Mouse (Mus musculus) heart, postnatal 36 days (tissue): ENCODE data around the gene Ankrd13d. TPM values are rescaled to one million over a fixed set of nuclear protein-coding genes. Genes with fewer than 3 reads are reported as not detected.

Source experiments
- DNase-seq, 2 experiments: peaks; one replicate each; pipeline ENCODE4 v3.0.0; 2021 to 2022
- intact Hi-C: fragments of 180-260 bp; cut with DNase I; formaldehyde crosslinking; loops from one replicate; pipeline ENCODE4 v1.15.1; 2025
- total RNA-seq, 2 experiments: library from RNA; stranded (reverse); gene quantifications; 2 replicates each; pipeline ENCODE4 v1.2.3; 2021

Ankrd13d gene
- total RNA-seq, 2 experiments from 2014 or later, result 0.51 to 0.80 TPM

DNA sequence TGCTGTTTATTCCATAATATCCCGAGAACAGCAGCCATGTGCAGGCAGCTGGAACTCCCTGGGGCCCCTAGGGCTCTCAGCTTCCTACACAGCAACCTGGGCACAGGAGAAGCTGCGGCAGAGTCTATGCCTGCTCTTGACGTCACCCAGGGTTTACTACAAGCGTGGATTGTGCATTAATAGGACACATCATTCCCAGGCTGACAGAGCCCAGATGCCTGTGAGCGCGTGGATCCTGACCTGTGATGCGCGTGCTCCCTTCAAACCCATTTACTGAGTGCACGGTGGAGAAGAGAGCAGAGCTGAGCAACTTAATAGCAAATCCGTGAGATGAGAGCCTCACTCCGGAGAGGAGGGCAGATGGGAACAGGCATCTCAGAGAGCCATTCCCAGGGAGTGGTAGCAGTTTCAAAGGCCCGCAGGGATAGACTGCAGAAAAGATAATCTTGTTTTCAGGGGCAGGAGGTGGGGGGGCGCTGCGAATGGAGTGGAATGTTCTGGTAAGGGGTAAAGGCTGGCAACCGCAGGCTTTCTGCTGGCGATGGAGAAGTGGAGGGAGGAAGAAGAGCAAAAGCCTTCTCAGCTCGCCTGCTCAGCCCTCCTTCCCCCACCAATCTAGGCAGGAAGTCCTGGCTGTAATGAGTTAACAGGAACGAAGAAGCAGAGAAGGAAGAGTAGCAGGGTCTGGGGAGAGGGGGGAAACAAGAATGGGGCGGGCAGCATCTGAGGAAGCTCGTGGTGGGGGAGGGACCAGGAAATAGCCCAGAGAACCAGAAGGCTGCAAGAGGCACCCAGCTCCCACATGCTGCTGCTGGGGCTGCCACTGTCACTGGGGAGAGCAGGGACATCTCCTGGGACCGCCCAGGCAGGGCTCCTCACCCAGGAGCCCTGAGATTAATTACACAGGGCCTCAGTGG, 19.1 kb upstream of the Ankrd13d start:
- intact Hi-C loops, result no loop called here
- DNase-seq, result peak; percentile 50 to 52

DNA sequence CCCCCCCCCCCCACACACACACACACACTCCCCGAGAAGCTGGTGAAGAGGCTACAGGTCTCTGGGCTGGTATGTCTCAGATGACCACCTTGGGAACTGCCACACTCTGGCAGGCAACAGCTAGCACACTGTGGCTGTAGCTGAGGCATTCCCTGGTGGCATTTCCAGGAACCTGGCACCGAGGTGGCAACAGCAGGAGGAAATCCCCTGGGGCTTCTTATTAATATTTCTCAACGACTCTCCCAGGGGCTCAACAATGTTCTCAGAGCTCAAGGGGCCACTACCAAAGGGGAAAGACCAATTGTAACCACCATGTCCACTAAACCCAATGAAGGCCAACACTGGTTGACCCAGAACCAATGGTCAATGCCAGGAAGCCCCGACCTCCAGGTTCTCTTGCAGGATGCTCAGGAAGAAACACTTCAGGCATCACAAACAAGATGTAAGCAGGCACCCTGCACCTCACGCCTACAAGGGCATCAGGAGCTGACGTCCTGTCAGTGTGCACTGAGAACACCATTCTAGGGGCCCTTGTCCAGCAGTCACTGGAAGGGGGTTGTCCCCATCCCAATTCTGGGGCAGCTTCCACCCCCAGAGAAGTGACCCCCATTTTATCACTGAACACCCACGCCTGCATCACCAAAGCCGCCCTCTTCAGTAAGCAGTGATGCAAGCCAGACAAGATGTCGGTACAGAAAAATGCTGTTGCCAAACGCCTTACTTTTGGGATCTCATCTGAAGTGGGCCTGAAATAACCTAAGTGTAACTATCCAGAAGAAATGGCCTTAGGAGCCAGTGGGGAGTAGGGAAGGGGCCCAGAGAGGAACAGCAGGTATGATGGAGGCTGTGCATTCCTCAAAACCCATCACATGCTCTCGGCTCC, 18.2 kb upstream of the Ankrd13d start:
- no peak for DNase-seq

DNA sequence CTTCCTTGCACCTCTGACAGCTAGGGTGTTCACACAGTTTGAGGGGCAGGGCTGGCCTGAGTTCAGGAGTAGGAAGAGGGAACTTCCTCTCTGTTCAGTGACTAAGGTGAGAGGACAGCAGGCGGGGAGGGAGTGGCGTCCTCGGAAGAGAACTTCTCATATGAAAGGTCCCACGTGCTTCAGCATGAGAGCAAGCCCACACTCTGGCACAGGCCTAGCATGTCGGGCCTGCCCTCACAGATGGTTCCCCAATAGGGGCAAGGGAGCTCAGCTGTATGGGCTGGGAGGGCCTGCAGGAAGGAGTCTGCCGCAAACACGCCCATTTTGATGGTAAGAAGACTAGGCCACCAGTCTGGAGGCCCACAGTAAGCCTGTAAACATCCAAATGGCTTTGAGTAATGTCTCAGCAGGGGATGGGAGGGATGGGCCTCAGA, 17.4 kb upstream of the Ankrd13d start:
- intact Hi-C loops, result no loop called here
- DNase-seq, result peak; percentile 38 to 39

More for the DNA sequence above, 18.2 kb upstream of the Ankrd13d start:
- intact Hi-C loops, result no loop called here

DNA sequence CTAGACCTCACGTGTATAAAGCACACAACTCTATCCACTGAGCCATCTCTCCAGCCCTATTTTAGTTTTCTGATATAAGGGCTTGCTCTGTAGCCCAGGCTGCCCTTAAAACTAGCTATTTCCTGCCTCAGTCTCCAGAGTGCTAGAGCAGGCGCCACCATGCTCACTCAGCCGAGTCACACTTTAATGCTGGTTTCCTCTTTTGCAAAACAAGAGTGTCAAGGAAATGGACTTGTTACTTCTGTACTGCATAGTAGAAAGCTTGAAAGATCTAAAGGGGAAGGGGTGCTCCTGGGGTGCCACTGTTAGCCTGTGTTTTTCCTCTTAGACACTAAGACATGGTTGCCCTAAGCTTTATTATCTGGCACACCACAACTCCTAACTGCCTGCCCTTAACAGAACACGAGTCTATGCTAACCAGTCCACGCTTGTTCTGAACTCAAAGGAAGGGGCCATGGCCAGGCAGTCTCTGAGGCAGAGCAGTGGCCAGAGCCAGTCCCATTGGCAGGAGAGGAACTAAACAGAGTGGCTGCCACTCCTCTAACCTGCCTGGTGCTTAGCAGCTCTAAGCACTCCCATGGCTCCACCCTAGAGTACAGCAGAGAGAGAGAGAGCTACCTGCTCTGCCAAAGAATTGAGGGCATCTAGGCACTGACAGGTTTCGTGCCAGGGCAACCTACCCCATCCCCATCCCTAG, 16.8 kb upstream of the Ankrd13d start:
- no peak for DNase-seq
- intact Hi-C loops, result no loop called here

DNA sequence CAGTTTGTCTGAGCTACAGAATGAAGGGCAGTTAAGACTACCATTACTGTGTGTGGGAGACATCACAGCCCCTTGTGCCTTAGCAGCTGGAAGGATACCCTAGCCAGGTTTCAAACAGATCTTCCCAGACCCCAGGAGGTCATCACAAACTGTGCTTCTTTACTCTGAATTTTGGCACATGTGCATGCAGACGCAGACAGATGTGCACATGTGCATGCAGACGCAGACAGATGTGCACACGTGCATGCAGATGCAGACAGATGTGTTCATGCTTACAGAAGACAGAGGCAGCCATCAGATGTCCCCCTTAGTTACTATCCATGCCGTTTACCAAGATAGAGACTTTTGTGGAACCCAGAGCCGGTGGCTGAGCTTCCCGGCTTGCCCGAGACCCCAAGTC, 16.2 kb upstream of the Ankrd13d start:
- intact Hi-C loops, result no loop called here

DNA sequence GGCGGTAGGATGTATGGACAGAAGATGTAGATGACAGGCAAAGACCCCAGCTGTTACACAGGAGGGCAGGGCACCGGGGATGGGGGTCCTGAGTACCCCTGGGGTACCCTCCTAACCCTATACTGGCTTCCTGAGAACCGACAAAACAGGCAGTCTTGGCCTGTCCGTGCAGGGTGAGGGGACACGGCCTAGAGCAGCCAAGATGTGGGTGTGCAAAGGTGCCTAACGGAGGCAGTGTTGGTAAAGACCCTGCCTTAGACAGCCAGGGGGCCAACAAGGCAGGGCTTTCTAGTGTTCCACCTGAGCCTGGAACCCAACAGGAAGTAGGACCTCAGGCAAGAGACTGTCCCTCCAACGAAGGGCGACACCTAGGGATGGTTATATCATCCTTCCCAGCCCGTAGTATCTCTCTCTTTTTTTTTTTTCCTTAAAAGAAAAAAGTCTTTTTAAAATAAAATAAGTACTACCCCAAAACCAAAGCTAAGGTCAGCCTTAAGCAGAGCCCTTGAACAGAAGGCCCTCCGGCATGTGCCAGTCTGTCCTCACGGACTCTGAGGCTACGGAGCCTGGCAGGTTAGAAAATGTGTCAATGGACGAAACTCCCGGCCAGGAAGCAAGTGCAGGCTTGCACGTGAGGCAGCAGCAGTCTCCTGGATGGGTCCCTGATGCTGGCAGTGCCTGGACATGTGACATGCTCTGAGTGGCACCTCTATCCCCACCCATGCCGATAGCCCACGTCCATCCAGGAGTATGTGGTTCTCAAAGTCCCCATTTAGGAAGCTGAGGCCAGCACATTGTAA, 15.6 kb upstream of the Ankrd13d start:
- DNase-seq, result no peak
- intact Hi-C loops, result no loop called here

More for the DNA sequence above, 16.2 kb upstream of the Ankrd13d start:
- no peak for DNase-seq

DNA sequence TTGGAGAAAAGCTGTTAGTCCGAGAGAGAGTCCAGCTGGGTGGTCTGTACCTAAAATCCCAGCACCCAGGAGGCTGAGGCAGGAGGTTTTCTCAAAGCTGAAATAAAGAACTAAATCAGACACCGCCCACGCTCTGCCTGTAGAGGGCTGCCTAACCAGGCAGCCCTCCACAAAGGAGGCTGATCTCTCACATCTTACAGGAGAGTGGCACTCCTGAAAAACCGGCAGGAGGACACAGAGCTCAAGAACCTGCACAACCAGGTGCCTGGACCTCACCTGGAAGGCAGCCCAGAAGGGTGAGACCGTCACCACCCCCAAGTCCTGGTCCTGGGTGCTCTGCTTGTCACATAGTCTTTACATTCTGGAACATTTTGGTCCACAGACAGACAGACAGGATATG, 14.9 kb upstream of the Ankrd13d start:
- no peak for DNase-seq
- intact Hi-C loops, result no loop called here

DNA sequence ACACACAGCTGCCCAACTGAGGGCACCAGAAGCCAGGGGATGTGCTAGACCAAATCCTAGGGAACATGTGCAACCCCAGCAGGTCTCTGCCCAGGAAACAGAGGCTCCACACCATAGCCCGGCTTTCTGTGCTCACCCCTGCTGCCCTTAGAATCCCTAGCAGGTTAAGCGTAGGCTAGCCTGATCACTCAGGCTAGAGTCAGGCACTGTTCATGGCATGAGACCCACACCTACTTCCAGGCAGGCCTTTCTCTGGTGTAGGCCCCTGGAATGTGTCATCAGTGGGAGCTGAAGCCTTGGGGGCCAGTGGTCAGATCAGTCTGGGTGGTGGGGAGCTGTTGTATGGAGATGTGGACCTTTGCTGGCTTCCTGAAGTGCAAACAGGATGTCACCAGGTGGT, 13.7 kb upstream of the Ankrd13d start:
- DNase-seq, result no peak
- intact Hi-C loops, result no loop called here

DNA sequence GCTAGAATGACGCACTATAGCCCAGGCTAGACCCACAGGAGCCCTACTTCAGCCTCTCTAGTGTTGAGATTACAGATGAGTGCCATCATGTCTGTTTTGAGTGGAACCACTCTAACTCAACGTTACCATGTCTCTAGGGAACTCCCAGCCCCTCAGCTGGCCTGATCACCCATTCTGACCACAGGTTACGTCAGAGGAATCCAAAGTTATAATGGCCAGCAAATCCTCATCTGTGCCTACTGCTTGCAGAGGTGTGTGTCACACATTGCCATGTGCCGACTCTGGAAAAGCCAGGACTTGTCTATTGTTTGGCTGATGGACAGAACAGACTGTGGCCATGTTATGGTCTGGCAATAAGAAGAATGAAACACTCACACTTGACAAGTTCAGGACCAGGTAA, 12.5 kb upstream of the Ankrd13d start:
- intact Hi-C loops, result no loop called here
- no peak for DNase-seq

DNA sequence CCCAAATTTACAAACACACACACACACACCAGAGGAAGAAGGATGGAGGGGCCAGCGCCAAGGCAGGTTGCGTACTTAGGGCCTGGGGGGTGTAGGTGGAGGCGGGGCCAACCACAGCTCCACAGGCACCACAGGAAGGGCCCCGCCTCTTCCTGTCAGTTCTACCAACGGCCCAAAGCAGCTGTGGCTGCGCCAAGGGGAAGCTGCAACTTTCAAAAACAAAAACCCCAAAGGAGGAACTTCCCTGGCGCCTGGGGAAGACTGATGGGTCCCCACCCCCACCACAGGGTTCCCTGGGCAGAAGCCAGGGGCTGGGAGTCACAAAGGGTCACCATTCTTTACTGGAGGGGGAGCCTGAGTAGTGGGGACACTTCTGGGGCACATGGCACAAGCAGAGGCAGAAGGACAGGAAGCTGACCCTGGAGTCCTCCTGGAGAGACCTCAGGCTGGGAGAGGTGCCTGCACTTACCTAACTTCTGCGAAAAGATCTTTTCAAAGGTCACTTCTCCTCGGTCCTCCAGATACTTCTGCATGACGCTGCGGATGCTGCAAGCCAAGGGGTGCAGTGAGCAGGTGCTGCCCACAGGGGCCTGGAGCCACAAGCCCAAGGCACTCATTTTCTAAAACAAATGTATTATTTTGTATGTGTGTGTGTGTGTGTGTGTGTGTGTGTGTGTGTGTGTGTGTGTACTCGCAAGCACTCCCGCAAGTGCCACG, 11.6 kb upstream of the Ankrd13d start:
- peak; percentile 68 to 72 for DNase-seq
- intact Hi-C loops, result no loop called here

DNA sequence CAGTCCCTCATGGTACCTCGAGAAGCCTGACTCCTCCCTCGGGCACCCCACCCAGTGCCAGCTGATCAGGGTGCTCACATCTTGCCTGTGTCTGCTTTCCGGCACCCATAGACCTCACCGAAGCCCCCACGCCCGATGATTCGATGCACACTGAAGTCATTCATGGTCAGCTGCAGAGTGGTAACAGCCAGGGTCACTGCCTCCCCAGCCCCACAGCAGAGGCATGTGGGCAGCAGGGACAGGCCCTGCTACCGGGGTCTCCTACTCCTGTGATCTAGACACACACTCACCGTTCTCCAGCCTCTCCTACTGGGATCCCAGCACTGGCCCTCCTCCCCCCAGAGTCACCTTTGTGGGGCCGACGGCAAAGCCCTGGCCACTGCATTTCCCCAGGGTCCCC, 8.2 kb upstream of the Ankrd13d start:
- no peak for DNase-seq
- intact Hi-C loops, result no loop called here

DNA sequence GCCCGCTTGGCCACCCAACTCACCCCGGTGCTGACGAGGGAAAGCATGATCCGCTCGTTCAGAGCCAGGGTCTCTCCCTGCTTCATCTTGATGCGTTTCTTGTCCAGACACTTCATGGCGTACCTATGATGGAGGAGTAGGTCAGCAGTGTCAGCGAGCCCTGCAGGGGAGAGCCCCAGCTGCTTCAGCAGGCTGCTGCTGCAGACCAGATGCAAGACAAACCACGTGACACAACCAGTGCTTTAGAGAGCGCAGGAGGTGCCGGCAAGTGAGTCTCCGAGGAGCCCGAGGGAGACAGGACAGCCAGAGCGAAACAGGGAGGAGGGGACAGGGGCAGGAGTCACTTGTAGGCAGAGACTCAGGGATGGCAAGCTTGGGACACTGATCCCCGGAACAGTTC, 7.8 kb upstream of the Ankrd13d start:
- intact Hi-C loops, result no loop called here
- no peak for DNase-seq

DNA sequence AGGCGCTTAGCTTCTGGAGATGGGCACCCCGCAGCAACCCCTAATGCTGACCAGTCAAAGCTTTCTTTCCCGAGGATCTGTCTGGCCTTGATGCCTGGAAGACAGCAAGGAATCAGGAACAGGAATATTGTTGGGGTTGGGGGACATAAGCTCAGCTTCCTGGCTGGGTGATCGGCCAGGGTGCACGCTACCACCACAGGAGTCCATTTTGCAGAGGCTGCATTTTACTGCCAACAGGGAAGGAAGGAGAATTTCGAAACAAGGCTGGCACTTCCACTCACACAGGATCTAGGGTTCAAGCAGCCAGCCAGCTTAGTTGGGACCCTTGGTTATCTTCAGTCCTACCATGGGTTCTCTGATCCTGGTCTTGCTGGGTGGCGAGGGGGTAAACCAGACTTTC, 716 bp upstream of the Ankrd13d start:
- DNase-seq, result no peak
- intact Hi-C loops, result loop anchor here (1.0 to 2.0 kb wide), 2 partner anchors 23 kb away; partner anchors contain the start of gene Grk2

DNA sequence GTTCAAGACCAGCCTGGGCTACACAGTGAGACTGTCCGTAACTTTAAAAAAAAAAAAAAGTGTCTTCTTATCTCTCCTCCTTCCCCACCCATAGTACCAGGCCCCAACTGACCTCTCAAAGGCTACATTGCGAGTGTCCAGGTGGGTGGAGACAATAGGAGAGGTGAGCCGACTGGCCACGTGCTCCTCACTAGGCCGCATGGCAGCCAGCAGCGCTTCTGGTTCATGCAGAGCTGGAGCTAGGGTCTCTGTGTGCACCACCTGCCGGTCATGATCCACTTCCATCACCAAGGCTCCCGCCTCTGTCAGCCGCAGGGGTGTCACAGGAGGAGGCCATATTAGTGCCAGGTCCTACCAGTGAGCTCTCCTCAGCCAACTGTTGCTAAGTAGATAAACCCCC, 2.5 kb downstream of the Ankrd13d start:
- DNase-seq, result no peak
- intact Hi-C loops, result no loop called here

DNA sequence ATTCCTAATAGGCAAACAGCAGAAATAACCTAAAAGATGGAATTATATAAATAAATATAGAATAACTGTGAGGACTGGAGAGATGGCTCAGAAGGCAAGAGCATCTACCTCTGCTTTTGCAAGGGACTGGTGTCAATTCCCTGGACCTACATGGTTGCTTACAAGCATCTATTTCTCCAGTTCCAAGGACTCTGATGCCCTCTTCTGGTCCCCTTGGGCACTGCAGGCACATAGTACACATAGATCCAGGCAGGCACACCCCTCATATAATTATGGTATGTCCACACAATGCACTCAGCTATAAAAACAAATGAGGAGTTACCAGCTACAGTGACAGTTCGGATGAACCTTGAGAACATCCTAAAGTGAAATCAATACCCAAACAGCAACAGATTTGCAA, 3.5 kb downstream of the Ankrd13d start:
- DNase-seq, result no peak
- intact Hi-C loops, result no loop called here

DNA sequence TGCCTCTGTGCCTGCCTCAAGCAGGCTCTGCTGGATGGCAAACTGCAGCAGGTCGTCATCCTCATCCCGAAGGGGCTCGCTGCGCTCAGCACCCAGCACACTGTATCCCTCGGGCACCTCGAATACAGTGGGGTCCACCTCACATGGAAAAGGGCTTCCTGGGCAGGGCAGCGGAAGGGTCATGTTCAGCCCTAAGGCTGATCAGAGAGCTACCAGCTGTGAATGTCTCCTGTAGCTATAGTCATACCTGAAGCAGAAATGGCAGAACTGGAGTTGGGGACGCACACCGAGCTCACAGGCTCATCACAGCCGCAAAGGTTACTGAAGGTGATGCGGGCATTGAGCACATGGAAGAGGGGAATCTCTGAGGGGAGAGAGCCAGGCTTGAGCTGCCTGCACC, 12.0 kb downstream of the Ankrd13d start:
- DNase-seq, result no peak
- intact Hi-C loops, result no loop called here

DNA sequence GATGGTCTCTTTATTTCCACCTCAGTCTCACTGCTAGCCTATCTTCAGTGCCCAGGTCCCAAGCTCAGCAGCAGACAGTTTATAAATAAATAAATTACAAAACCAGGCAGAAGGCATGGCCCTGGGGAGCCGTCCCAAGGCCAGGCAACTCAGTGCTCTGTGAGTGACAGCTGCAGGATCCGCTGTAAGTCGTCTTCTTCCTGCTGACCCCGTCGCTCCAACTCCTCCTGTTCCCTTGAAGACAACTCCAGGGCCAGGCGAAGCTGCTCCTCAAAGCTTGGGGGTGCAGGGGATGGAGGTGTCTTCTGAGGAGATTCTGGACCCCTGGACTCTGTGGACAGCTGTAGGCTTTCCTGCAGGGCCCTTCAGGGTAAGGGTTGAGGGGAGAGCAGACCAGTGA, 12.8 kb downstream of the Ankrd13d start:
- DNase-seq, result no peak
- intact Hi-C loops, result no loop called here

DNA sequence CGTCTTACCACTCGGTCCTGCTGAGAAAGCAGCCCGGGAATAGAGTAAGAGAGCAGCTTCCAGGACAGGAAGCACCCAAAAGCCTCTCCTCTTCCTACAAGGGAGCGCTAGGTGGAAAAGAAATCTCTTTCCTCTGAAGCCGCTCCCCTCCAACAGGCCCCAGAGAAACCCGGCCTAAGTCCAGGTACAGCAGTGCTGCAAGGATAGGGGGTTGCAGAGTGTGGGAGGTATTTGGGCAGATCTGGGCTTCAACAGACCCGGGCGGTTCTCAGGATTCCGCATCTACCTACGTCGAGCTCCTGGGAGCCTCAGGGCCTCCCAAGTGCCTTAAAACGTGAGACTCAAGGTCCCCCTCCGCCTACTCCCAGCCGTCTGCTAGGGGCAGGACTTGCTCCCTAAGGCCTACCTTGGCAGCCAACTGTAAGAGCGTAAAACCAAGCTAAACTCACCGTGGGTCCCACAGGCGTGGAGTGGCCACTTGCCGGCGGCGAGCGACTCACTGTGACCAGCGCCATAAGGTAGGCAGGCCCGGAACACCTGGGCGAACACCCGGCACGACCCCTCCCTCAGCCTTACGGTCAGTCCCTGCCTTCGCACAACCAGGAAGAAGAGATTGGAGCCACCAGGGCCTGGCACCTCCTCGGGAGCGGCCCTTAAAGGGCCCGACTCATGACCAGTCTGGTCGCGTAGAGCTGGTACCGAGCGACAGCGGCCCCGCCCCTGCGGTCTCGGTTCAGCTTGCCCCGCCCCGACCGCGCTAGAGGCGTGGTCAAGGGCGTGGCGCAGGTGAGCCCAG, 14.2 kb downstream of the Ankrd13d start, which contains the start of gene Ssh3:
TSS of gene Ssh3 (minus strand) at position 615 of the 796 bp plus-strand sequence.
- DNase-seq, result peak; percentile 64 to 68
- intact Hi-C loops, result no loop called here
